Mouse (Mus musculus) liver, adult 2 months (tissue): ENCODE results near the gene Gpr45.

ENCODE experiments used
- CTCF ChIP-seq: fragments of 200-500 bp; IDR thresholded peaks from 2 replicates; pipeline ENCODE4 v1.5.1; 2011; ENCODE audit warnings: low read depth, low read length, control low read depth
- POLR2A ChIP-seq: fragments of 200-500 bp; IDR thresholded peaks from 2 replicates; pipeline ENCODE4 v1.6.1; 2011; ENCODE audit warnings: low read length, control low read depth; ENCODE audit not compliant: insufficient read depth; ENCODE audit errors: extremely low read depth

DNA sequence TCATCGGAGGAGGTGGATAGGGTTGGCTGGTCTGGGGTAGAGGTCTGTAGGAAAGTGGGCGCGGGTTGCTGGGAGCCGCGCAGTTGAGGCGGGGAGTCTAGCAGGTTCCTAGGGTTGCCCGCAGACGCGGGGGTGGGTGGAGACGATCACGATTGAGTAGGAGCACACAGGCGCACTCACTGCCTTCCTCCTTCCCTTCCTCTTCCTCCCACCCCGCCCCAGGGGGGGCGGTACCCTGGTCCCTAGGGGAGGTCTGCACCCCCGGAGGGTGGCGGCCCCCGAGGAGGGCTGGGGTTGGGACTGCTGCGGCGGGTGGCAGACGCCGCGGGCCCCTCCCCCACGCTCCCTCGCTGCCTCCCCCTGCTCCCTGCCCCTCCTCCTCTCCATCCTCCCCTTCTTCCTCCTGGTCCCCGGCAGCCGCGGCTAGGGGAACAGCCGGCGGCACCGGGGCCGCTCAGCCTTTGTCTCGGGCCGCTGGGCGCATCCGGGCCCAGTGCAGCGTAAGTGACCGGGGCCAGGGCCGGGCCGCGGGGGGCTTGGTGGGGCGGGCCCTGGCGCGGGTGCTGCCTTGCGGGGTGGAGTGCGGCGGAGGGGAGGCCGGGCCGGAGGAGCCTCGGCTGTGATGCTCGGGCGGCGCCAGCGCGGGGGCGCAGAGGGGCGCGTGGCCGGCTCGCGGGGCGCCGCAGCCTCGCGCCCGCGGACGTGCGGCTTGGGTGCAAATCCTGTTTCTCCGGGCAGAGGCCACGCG, at the start of gene Gpr45:
- no peak for TF ChIP-seq CTCF
- no peak for TF ChIP-seq POLR2A
